Mouse (Mus musculus) granulocyte monocyte progenitor cell, adult 5-6 weeks (primary cell): ENCODE measurements around the gene Bmpr2. TPM values are rescaled to one million over a fixed set of nuclear protein-coding genes. Genes with fewer than 3 reads are reported as not detected.

Experiments
- ATAC-seq: replicated peaks from 2 replicates; pipeline ENCODE4 v1.8.0; 2016; ENCODE audit warnings: mild to moderate bottlenecking, moderate TSS enrichment, inconsistent platforms; ENCODE audit not compliant: poor library complexity, severe bottlenecking
- total RNA-seq, 2 experiments: library from RNA; stranded (forward) in 1 of 2; stranded (reverse) in 1 of 2; fragments of 200-712, 200-1000 nt in 1 of 2; fragments of >200 nt in 1 of 2; fragmentation: Nextera tagmentation in 1 of 2; gene quantifications; 2 replicates each; pipeline ENCODE4 v1.2.3; 2014 to 2017

Bmpr2 gene
- total RNA-seq, 2 experiments from 2014 or later = 5.7 to 14.5 TPM

- ATAC-seq = no peak
These were observed 26.5 kb downstream of the Bmpr2 start for GRCm38 (mm10) chr1:59789741-59790140.

GRCm38 (mm10) chr1:59795336-59795735 is 32.1 kb downstream of the Bmpr2 start:
- no peak for ATAC-seq

GRCm38 (mm10) chr1:59797865-59798264 is 34.7 kb downstream of the Bmpr2 start:
- ATAC-seq = no peak

GRCm38 (mm10) chr1:59804363-59804762 is 41.2 kb downstream of the Bmpr2 start:
- no peak for ATAC-seq

GRCm38 (mm10) chr1:59809921-59810320 is 46.7 kb downstream of the Bmpr2 start:
- ATAC-seq = no peak

GRCm38 (mm10) chr1:59812782-59813181 is 49.6 kb downstream of the Bmpr2 start:
- ATAC-seq = no peak

- no peak for ATAC-seq
These were observed 62.2 kb downstream of the Bmpr2 start for GRCm38 (mm10) chr1:59825421-59825820.

- no peak for ATAC-seq
These were observed 63.4 kb downstream of the Bmpr2 start for GRCm38 (mm10) chr1:59826583-59826982.

- no peak for ATAC-seq
These were observed 66.2 kb downstream of the Bmpr2 start for GRCm38 (mm10) chr1:59829410-59829809.

- ATAC-seq = peak; percentile 65
These were observed 67.0 kb downstream of the Bmpr2 start for GRCm38 (mm10) chr1:59830194-59830593.

- ATAC-seq = no peak
These were observed 70.5 kb downstream of the Bmpr2 start for GRCm38 (mm10) chr1:59833723-59834122.

- no peak for ATAC-seq
These were observed 85.1 kb downstream of the Bmpr2 start for GRCm38 (mm10) chr1:59848327-59848726.

- no peak for ATAC-seq
These were observed 95.8 kb downstream of the Bmpr2 start for GRCm38 (mm10) chr1:59859046-59859445.

GRCm38 (mm10) chr1:59862144-59862543 is 98.9 kb downstream of the Bmpr2 start:
- ATAC-seq = no peak

- no peak for ATAC-seq
These were observed 104.8 kb downstream of the Bmpr2 start for GRCm38 (mm10) chr1:59868041-59868440.

GRCm38 (mm10) chr1:59874023-59874422 is 110.8 kb downstream of the Bmpr2 start:
- ATAC-seq = no peak

GRCm38 (mm10) chr1:59878098-59878497 is 114.9 kb downstream of the Bmpr2 start:
- no peak for ATAC-seq

GRCm38 (mm10) chr1:59883349-59884134 is 120.3 kb downstream of the Bmpr2 start:
- ATAC-seq = peak; percentile 69

GRCm38 (mm10) chr1:59886899-59887298 is 123.7 kb downstream of the Bmpr2 start:
- no peak for ATAC-seq

- ATAC-seq = no peak
These were observed 124.8 kb downstream of the Bmpr2 start for GRCm38 (mm10) chr1:59888018-59888417.

GRCm38 (mm10) chr1:59891185-59891584 is 128.0 kb downstream of the Bmpr2 start:
- no peak for ATAC-seq

GRCm38 (mm10) chr1:59892777-59893176 is 129.6 kb downstream of the Bmpr2 start:
- no peak for ATAC-seq
